Mouse (Mus musculus): ENCODE results near the gene Rfxank.

Gene Rfxank

DNA sequence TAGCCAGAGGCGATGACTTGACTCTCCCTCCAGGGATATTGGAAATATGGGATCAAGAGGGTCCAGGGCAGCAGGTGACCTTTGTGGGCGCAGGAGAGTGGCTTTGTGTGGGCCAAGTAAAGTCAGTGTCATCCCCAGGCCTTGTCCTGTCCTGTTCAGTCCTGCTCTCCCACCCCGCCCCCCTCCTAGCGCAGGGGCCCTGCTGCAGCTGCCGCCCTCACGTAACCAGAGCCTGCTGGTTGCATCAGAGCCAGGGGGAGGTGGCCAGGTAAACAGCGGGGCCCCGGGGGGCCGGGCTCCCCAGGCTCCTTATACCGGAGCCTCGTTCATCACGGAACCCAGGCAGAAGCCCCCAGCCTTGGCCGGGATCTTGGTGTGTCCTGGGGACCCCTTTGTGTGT is 11.2 kb upstream of the Rfxank start:
- in situ Hi-C loops (cut with MboI, MseI) = no loop called here

DNA sequence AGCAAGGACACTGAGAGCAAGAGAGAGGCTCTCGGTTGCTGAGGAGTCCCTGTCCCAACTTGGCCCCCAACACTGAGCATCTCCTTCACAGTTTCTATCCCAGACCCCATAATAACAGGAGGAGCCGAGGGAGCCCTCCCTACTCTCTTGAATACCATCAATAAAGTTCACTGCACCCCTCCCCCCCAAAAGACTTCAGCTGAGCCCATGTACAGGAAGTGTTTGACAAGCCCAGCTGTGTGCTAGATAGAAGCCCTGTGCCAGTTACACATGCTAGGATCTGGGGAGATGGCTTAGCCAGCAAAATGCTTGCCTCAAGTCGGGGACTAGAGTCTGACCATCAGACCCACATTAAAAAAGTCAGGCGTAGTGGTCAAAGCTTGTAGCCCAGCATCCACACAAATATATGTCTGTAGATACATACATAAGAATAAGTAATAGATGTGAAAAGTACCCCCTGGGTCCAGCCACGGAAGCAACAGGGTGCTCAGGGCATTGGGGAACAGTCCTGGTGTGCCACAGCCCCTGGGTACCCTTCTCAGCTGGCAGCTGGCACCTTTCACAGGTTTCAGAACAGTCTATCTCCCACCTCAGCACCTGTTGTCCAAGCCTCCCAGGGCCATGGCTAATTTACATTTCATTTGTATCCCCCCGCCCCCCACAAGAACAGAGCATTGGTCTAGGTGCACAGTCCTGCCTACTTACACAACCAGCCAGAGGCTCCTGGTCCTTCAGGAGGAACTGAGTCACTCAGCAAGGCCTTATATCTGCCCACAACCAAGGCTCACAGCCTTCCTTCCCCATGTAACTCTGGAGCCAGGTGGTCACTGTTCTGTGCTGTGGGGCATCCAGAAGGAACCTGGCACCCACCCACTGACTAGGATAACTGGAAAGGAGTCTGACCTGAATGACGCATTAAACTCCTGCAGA is 9.0 kb upstream of the Rfxank start:
- in situ Hi-C loops (cut with MboI, MseI) = no loop called here

DNA sequence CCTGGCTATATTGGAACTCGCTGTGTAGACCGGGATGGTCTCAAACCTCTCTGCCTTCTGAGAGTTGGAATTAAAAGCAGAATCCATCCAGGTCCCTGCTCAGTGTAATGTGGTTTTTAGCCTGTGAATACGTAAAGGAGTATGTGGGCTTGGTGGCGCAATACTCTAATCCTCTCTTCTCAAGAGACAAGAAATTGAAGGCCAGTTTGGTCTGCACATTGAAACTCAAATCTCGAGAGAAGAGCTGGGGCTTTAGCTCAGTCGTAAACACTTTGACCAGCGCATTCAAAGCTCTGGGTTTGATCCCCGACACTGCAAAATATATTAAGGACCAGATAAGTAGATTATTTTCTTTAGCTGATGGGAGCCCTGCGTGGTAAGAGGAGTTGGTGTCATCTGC is 1.0 kb upstream of the Rfxank start:
- in situ Hi-C loops (cut with MboI, MseI) = no loop called here

DNA sequence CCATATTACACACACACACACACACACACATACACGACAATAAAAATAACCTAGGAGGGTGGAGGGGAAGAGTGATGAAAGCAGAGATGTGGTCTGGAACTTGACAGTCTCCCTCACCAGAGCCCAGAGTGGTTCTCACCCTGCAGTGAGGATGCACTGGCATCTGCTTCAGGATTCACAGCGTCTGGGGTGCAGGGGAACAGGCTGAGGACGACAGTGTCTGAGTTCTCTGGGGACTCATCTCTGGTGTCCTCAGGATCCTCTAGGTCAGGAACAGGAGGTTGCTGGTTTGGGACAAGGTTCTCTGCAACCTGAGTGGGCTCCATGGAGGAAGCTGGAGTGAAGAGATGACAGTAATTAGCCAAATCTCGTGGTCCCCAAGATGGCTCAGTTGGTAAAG is 1.1 kb downstream of the Rfxank start:
- in situ Hi-C loops (cut with MboI, MseI) = no loop called here

DNA sequence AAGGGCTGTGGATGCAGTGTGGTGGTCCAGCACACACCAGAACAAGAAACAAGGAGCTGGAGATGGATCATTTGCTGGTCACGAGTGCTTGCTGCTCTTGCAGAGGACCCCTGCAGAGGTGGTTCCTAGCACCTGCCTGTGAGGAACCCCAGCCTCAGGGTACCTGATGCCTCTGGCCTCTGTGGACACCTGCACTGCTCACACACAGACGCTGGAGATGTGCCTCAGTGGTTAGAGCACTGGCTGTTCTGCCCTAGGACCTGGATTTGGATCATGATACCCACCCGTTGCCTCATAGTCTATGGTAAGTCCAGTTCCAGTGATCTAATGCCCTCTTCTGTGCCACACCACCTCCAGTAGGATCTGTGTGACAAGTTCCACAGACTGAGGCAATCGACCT is 2.4 kb downstream of the Rfxank start:
- in situ Hi-C loops (cut with MboI, MseI) = no loop called here

- in situ Hi-C loops (cut with MboI, MseI) = no loop called here
Observed at GRCm38 (mm10) chr8:70134931-70135330, 4.0 kb downstream of the Rfxank start.

DNA sequence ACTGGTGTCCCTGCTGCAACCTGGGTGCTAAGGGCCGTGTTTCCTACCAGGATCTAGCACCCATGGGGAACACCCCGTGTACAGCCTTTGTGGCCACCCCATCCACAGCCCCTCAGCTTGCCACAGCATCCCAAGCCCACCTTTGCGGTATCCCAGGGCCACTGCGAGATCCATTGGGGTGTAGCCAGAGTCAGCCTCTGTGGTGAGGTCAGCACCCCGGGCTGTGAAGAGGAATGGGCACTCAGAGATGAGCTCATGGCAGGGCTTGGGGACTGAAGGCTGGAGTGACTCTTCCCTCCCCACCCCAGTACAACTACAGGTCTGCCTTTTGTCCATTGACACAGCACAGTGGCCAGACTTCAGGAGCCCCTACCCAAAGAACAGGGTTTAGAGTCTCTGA is 4.9 kb downstream of the Rfxank start:
- in situ Hi-C loops (cut with MboI, MseI) = no loop called here

- in situ Hi-C loops (cut with MboI, MseI) = no loop called here
Observed at GRCm38 (mm10) chr8:70131166-70131883, 7.6 kb downstream of the Rfxank start, which contains the start of gene Nr2c2ap. Gene Nr2c2ap (plus strand): TSS chr8:70131333.

DNA sequence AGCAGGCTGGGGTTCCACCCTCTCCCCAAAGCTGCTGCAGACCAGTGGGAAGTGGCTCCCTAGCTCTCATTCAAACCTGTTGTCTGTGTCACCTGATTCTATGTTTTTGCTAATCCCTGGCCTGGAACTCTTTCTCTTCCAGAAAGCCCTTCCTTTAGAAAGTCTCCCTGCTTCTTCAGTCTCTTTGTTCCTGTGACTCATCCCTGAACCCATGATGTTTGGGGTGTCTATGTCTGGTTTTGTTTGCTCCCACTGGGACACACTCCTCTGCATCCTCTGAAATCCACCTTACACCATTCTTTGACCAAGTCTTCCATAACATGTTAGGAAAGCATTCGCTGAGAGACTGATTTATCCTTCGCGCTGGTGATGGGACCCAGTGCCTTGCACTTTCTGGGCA is 8.9 kb downstream of the Rfxank start:
- in situ Hi-C loops (cut with MboI, MseI) = no loop called here

GRCm38 (mm10) chr8:70129309-70129952 is 9.5 kb downstream of the Rfxank start:
- in situ Hi-C loops (cut with MboI, MseI) = no loop called here

DNA sequence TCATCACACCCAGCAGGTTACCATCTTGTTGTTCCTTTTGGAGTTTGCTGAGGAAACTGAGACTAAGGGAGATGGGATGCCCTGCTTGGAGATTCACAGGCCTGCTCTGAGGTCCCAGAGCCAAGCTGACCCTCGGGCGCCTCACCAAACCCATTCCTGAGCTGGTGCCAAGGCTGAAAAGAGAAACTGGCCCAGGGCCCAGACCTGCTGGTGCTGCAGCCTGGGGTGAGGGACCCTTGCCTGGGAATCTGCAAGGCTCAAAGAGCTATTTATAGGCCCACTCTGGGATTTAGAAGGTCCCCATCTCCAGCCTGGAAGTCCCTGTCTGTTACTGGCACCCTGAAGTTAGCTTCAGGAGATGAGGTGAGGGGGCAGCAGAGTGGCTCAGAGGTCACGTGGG is 10.5 kb downstream of the Rfxank start:
- in situ Hi-C loops (cut with MboI, MseI) = no loop called here

- in situ Hi-C loops (cut with MboI, MseI) = no loop called here
Observed at GRCm38 (mm10) chr8:70124992-70125391, 14.0 kb downstream of the Rfxank start.

DNA sequence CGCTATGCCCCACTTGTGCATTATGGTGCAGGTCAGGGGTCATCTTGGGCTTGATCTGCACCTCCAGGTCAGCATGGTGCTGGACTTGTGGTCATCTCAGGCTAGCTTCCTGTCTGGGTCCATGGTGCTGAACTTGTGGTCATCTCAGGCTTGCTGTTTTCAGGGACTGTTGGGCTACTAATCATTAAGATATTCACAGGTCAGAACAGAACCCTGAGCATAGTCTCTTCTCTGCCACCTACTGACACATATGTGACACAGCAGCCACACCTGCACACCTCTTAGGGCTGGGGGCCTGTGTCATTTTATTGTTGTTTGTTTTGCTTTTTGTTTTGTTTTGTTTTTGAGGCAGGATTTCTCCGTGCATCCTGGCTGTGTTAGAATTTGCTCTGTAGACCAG is 16.1 kb downstream of the Rfxank start:
- in situ Hi-C loops (cut with MboI, MseI) = no loop called here

DNA sequence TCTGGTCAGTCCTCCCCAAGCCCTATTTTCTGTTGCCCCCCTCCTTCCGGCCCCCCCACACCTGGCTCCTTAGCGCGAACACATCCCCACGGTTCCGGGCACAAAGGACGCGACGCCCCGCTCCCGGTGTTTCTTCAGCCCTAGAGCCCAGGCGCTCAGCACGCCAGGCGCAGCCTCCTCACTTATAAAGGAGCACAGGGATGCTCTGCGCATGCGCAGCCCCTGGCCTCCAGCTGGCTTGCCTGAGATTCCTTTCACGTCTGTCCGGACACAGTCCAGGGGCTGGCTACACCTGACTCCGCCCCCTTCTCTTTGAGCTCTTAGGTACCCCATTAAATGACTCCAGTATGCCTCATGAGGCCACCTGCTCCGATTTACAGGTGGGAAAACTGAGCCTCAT is 18.3 kb downstream of the Rfxank start, which contains the start of gene Ncan:
Gene Ncan (minus strand): TSS at position 207 of the 400 bp plus-strand sequence.
- in situ Hi-C loops (cut with MboI, MseI) = no loop called here

- in situ Hi-C loops (cut with MboI, MseI) = no loop called here
Observed at GRCm38 (mm10) chr8:70118726-70119700, 19.9 kb downstream of the Rfxank start.

DNA sequence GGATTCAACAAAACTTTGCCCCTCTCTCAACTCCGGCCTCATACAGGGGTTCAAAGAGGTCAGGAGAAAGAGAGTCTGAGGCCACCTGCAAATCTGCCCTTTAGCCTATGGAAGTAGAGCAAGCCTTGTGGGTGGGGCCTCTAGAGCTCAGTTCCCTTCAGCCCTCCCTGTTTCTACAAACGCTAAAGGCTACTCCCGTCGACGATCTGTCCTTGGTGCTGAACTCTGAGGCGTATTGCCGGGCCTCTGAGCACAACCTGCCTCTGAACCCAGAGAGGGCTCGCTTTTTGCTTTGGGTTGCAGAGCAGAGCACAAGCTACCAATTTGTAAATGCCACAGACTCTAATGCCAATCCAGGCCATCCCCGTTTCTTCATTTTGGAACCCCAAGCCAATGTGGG is 21.3 kb downstream of the Rfxank start:
- in situ Hi-C loops (cut with MboI, MseI) = no loop called here

DNA sequence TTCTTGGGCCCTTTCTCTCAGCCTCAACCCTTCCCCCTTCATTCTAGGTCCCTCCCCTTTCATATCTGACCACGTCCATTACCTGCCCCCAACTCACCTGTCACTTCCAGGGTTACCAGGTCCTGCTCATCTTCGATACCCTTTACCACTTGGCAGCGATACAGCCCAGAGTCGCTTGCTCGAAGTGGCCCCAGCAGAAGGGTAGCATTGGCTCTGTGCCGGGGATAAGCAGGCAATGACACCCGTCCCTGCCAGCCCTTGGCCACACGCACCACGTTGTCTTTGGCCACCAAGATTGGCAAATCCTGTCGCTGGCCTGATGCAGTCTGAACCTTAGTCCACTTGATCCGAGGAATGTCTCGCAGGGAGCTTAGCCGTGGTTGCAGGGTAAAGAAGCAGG is 24.1 kb downstream of the Rfxank start:
- in situ Hi-C loops (cut with MboI, MseI) = no loop called here

DNA sequence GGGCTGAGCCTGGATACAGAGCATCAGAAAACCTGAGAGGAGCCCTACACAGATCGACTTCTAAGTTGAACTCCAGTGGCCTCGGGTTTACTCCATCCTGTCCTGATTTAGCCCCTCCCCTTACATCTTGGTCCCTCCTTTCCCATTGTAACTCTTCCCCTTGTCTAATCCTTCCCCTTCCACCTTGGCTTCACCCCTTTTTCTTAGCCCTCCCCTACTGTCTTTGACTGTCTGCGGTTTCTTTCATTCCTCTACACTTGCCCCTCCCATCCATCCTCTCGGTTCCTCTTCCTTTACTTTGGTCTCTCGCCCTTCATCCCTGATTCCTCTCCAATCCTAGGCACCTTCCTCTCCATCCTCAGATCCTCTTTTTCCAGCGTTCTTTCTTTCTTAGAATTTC is 24.5 kb downstream of the Rfxank start:
- in situ Hi-C loops (cut with MboI, MseI) = no loop called here

- in situ Hi-C loops (cut with MboI, MseI) = no loop called here
Observed at GRCm38 (mm10) chr8:70112401-70113016, 26.4 kb downstream of the Rfxank start.

GRCm38 (mm10) chr8:70111192-70111795 is 27.7 kb downstream of the Rfxank start:
- in situ Hi-C loops (cut with MboI, MseI) = no loop called here
